Mouse (Mus musculus): ENCODE results near the gene Cckar.
"Not testable (repeated sequence)": the region's sequence is repeated elsewhere in the genome, so short reads cannot be mapped to it uniquely, and the experiment has no call there.

Cckar gene

DNA sequence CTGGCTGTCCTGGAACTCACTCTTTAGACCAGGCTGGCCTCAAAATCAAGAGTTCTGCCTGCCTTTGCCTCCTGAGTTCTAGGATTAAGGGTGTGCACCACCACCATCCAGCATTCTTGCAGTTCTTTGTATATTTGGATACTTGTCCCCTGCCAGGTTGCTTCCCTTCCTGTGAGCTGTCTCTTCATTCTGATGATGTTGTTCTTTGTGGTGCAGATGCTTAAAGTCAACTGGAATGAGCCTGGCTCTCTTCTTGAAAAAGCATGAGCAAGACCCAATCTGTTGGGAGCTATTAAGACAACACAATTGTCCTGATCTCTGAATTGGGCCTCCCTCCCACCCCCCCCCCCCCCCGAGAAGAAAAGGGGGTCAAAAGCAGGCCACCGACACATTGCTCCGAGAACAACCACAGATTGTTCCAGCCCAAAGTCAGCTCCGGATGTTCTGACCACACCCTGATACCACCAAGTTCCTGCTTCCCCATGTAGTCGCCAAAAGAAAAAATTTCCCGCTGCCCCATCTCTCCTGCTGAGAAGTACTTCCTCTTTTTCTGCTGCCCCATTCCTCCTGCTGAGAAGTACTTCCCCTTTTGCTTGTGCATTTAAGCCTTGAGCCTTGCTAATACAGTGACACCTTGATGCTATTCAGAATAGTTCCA, 33.9 kb downstream of the Cckar start:
- ATAC-seq (ENCODE audit: insufficient number of reproducible peaks, low FRiP score, low TSS enrichment), result not testable (repeated sequence)

DNA sequence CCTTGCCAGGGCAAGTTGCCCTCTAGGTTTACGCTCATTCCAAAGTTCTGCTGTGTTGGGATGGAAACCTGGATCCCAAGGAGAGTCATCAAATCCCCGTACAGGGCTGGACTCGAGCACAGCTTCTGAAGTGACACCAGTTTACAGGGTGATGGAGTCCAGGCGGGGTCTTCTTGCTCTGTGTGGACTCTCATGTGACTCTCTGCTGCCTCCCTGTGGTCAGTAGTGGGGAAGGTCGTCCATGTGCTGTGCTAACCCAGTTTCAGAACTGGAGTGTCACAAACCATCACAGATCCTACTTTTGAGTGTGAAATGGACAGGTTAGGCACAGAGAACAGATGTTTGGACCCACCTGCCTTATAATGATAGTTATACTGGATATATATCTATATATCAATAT, 35.2 kb downstream of the Cckar start:
- peak; percentile 70 for ATAC-seq (ENCODE audit: insufficient number of reproducible peaks, low FRiP score, low TSS enrichment)

DNA sequence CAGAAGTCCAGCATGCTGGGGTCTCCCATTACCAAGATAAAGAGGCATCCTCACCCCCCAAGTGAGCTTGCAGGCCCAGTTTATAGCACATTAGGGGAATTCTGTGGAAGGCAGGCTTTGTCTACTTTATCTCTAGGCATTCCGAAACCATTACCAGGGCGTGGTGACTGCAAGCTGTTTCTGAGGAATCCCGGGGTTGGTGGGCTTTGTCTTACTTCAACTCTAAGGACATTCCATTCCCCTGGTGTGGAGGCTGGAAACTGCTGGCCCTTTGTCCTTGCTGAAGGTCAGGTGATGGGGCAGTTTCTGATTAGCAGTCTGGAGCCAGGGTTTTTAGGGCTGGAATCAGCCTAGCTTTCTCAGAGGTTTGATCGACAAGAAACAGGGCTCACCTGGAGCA, 36.0 kb downstream of the Cckar start:
- ATAC-seq (ENCODE audit: insufficient number of reproducible peaks, low FRiP score, low TSS enrichment), result no peak

DNA sequence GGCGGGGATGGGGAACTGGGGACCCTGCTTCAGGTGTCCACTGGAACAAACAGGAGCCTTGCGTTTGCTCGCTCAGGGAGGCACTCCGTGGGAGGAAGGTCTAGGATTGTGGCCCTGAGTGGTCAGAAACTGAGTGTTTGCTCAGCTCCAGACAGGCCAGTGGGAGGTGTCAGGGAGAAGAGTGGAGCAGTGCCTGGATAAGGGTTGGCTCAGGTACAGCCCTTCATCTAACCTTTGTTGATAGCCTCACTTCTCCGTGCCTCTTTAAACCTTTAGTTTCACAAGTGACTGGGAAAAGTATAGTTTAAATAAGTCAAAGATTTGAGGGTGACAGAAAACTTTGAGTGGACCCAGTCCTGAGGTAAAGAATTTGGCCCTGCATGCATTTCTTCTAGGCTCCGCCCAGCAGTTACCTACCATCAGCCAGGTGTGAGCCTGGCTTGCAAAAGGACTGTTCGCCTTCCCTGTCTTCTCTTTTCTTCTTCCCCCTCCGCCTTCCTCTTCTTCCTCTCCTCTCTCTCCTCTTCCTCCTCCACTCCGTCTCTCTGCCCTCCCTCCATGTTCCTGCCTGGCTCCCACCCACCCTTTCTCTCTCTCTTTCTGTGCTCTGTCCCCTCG, 37.1 kb downstream of the Cckar start:
- ATAC-seq (ENCODE audit: insufficient number of reproducible peaks, low FRiP score, low TSS enrichment), result no peak

DNA sequence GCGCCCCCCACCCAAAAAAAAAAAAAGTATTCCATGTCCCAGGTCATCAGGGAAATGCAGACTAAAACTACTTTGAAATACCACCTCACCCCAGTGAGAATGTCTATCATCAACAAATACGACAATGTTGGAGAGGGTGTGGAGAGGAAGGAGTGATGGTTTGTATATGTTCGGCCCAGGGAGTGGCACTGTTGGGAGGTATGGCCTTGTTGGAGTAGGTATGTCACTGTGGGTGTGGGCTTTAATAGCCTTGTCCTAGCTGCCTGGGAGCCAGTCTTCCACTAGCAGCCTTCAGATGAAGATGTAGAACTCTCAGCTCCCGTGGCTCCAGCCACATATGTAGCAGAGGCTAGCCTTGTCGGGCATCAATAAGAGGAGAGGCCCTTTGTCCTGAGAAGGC, 39.5 kb downstream of the Cckar start:
- no peak for ATAC-seq (ENCODE audit: insufficient number of reproducible peaks, low FRiP score, low TSS enrichment)

DNA sequence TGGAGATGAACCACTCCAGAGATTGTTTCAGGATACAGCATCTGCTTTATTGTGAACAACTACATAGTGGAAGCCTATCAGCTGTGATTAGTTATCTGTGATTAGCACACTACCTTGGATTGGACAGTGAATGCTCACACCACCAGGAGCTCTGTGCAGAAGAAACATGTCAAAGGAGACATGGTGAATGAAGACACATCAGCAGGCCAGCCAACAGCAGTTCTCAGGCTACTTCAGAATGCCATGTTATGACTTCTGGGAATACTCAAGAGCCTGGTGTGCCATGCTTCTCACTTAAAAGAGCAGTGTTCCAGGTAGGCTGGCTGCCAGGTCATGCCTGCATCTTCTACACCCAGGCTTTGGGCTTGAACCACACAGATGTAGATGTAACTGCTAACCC, 43.8 kb downstream of the Cckar start:
- no peak for ATAC-seq (ENCODE audit: insufficient number of reproducible peaks, low FRiP score, low TSS enrichment)

DNA sequence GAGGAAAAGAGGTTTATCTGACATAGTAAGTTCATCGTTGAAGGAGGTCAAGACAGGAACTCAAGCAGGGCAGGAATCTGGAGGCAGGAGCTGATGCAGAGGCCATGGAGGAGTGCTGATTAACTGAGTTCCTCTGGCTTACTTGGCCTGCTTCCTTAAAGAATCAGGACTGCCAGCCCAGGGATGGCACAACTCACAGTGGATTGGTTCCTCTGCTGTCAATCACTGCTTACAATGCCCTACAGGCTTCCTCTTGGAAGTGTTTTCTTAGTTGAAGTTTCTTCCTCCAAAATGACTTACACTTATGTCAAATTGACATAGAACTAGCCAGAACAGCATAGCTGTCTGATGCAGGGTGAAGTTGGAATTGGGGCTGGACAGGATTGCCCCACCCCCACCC, 45.1 kb downstream of the Cckar start:
- ATAC-seq (ENCODE audit: insufficient number of reproducible peaks, low FRiP score, low TSS enrichment), result no peak

DNA sequence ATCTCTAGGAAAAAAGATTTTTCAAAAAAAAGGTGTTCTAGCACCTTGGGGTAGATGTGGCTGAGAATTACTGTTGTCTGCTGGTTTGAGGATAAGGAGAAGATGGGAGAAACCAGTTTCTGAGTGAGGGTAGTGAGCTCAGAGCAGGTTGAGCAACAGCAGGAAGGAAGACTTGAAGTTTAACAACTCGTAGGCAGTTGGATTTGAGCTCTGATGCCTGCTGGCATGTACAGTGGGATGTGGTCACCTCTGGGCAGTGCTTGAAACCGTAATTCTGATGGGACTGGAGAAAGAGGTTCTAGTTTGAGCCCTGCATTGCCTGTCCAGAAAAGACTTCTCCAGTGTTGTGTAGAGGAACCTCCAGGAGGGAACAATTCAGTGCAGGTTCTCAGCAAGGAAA, 46.0 kb downstream of the Cckar start:
- ATAC-seq (ENCODE audit: insufficient number of reproducible peaks, low FRiP score, low TSS enrichment), result no peak

DNA sequence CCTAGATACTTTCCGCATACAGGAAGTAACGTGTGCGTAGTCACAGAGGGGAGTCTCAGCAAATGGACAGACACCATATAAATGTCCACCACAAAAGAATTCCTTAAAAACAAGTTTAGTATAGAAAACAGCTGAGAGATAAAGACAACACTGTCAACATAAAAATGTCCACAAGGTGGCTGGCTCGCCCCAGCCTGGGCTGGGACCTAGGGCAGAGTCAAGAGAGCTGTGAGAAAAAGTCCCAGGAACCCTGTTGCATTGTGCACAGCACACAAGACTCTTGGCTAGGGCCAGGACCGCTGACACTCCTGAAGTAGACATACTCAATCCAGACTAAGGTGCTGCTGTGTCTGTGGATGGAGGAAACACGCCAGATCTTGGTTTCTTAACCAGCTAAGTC, 49.6 kb downstream of the Cckar start:
- peak; percentile 45; the same call in 1 of the 2 replicates for ATAC-seq (ENCODE audit: insufficient number of reproducible peaks, low FRiP score, low TSS enrichment)

DNA sequence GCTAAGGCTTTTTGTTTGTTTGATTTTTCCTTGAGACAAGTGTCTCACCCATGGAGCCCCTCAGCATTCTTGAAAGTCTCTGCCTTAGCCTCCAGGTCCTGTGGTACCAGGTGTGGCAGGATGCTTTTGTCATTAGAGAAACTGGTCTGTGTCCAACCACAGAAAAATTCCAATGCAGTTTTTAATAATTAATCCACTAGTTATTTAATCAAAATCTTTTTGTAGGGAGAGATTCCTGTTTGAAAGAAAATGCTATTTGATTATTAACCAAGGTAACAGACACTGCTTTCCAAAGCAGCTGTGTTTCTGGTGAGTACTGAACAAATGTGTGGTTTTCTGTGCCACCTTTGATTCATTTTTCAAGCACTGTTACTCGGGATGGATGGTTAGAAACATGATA, 50.9 kb downstream of the Cckar start:
- no peak for ATAC-seq (ENCODE audit: insufficient number of reproducible peaks, low FRiP score, low TSS enrichment)

Measured in cerebellum, adult (tissue).